25 mouse cellular contexts compared by ENCODE assay signal in genomic region chr7:35435266-35435665, GRCm38 (mm10). TPM values are rescaled to one million over a fixed set of nuclear protein-coding genes. Genes with fewer than 3 reads are reported as not detected.
DNase-seq lines count a peak whose midpoint lies in the region; ATAC-seq and TF ChIP-seq lines count a peak whose summit lies in the region.
"Had no signal": no experiment of that assay in that cellular context is flagged by ENCODE, and none has a peak within 500 bp of the region (broad histone marks: within the 10 kb centered on the region; RNA-seq: fewer than 3 reads in every experiment).

No protein-coding gene starts in this region.

- 81% methylated on average over 9 of the region's 9 CpGs for WGBS in midbrain, embryonic 11.5 days
- 83% methylated on average over 9 of the region's 9 CpGs for WGBS in midbrain, embryonic 16.5 days

- H3K4me1 ChIP-seq in midbrain, embryonic 11.5 days (ENCODE audit: control insufficient read depth, insufficient read depth, low read length) = no peaks in the 10 kb centered on the region
- H3K4me1 ChIP-seq in midbrain, embryonic 16.5 days (ENCODE audit: control insufficient read depth, insufficient read depth, low read length) = no peaks in the 10 kb centered on the region
- peaks cover 35% of the 10 kb centered on the region for H3K4me1 ChIP-seq in E14TG2a.4 (replicated peaks; ENCODE audit: low read depth, low read length)
- H3K4me1 ChIP-seq: embryonic facial prominence, embryonic 10.5 days; embryonic facial prominence, embryonic 12.5 days; forebrain, embryonic 13.5 days; forebrain, embryonic 15.5 days had no signal

- peak; percentile 2 for DNase-seq in midbrain, embryonic 11.5 days (ENCODE audit: low spot score, missing footprints)
- DNase-seq in ES-CJ7 (ENCODE audit: low read depth, low spot score) = peak; percentile 43
- peak; percentile 61 for DNase-seq in R1 (ENCODE audit: low read depth, low spot score)
- no peak for DNase-seq in left cerebral cortex, postnatal 10 days (ENCODE audit: extremely low spot score in 1 of 2, low spot score in 2 of 2)
- no peak for DNase-seq in c-Kit-positive CD71-positive TER-119-positive erythroid progenitor cells, embryonic 14.5 days (ENCODE audit: low spot score)
- no peak for DNase-seq in retina, postnatal 1 day
- DNase-seq: adrenal gland, adult 2 months; adrenal gland, postnatal 10 days; adrenal gland, postnatal 25 days; cerebellum, adult 11-12 months; cerebellum, adult 2 months; cerebellum, adult 9-10 months; cerebellum, postnatal 10 days; cerebellum, postnatal 25 days; forebrain, postnatal 0 days had no signal

- intact Hi-C loops in left cerebral cortex, postnatal 10 days (cut with DNase I) = no loop called here

- ATAC-seq in midbrain, embryonic 11.5 days (ENCODE audit: low FRiP score) = no peak
- ATAC-seq in midbrain, embryonic 16.5 days = no peak
- ATAC-seq: forebrain, embryonic 13.5 days; forebrain, embryonic 15.5 days; forebrain, postnatal 0 days had no signal

- H3K4me3 ChIP-seq in midbrain, embryonic 11.5 days (ENCODE audit: low read depth, low read length) = no peak overlapping the region
- H3K4me3 ChIP-seq in midbrain, embryonic 16.5 days (ENCODE audit: low read depth, low read length) = no peak overlapping the region
- H3K4me3 ChIP-seq in E14TG2a.4 (replicated peaks; ENCODE audit: low read length) = peak overlapping the region; percentile 37
- H3K4me3 ChIP-seq: embryonic facial prominence, embryonic 10.5 days; embryonic facial prominence, embryonic 12.5 days; forebrain, embryonic 13.5 days; forebrain, embryonic 15.5 days had no signal

- H3K9ac ChIP-seq in midbrain, embryonic 11.5 days (ENCODE audit: low read length) = no peak overlapping the region
- H3K9ac ChIP-seq in midbrain, embryonic 16.5 days (ENCODE audit: low read depth, low read length) = no peak overlapping the region
- H3K9ac ChIP-seq: embryonic facial prominence, embryonic 12.5 days; forebrain, embryonic 13.5 days; forebrain, embryonic 15.5 days; forebrain, postnatal 0 days had no signal

- no peak overlapping the region for H3K27ac ChIP-seq in midbrain, embryonic 11.5 days (ENCODE audit: low read depth, low read length)
- no peak overlapping the region for H3K27ac ChIP-seq in midbrain, embryonic 16.5 days (ENCODE audit: low read length)
- H3K27ac ChIP-seq: embryonic facial prominence, embryonic 10.5 days; embryonic facial prominence, embryonic 12.5 days; forebrain, embryonic 13.5 days; forebrain, embryonic 15.5 days had no signal

- H3K36me3 ChIP-seq in midbrain, embryonic 11.5 days (ENCODE audit: control insufficient read depth, insufficient read depth, low read length) = peaks cover 28% of the 10 kb centered on the region
- peaks cover 25% of the 10 kb centered on the region for H3K36me3 ChIP-seq in midbrain, embryonic 16.5 days (ENCODE audit: control insufficient read depth, insufficient read depth, low read length)
- peaks cover 78% of the 10 kb centered on the region for H3K36me3 ChIP-seq in E14TG2a.4 (ENCODE audit: insufficient read depth, low read length)

- no peak overlapping the region for H3K4me2 ChIP-seq in midbrain, embryonic 11.5 days
- H3K4me2 ChIP-seq in midbrain, embryonic 16.5 days (ENCODE audit: low read length) = no peak overlapping the region
- H3K4me2 ChIP-seq: embryonic facial prominence, embryonic 12.5 days; forebrain, embryonic 13.5 days; forebrain, embryonic 15.5 days had no signal

- no peaks in the 10 kb centered on the region for H3K9me3 ChIP-seq in midbrain, embryonic 11.5 days (ENCODE audit: control insufficient read depth, low read length)
- H3K9me3 ChIP-seq in midbrain, embryonic 16.5 days (replicated peaks; ENCODE audit: control insufficient read depth, low read length, poor library complexity, severe bottlenecking) = no peaks in the 10 kb centered on the region
- H3K9me3 ChIP-seq in E14TG2a.4 (ENCODE audit: low read length) = no peaks in the 10 kb centered on the region
- H3K9me3 ChIP-seq: embryonic facial prominence, embryonic 10.5 days; embryonic facial prominence, embryonic 12.5 days; forebrain, embryonic 13.5 days; forebrain, embryonic 15.5 days had no signal

- no peak for TF ChIP-seq CTCF in E14TG2a.4 (conservative IDR thresholded peaks at IDR 0.05; ENCODE audit: low read length)

- no peaks in the 10 kb centered on the region for H3K27me3 ChIP-seq in midbrain, embryonic 11.5 days (ENCODE audit: control insufficient read depth, insufficient read depth, low read length)
- H3K27me3 ChIP-seq in midbrain, embryonic 16.5 days (ENCODE audit: control insufficient read depth, insufficient read depth, low read depth, low read length) = no peaks in the 10 kb centered on the region
- H3K27me3 ChIP-seq in E14TG2a.4 (ENCODE audit: insufficient read depth, low read length) = no peaks in the 10 kb centered on the region
- H3K27me3 ChIP-seq: CH12.LX; embryonic facial prominence, embryonic 12.5 days; forebrain, embryonic 13.5 days; forebrain, embryonic 15.5 days had no signal

RNA-seq across cellular contexts. Expression of gene Slc7a9, which starts 13.3 kb away (rescaled TPM):
- not detected in 2 replicates for polyA plus RNA-seq in midbrain, embryonic 11.5 days (2014; fragmentation: Nextera tagmentation; extraction: Ambion mirVana)
- polyA plus RNA-seq in midbrain, embryonic 16.5 days (2015; fragmentation: Nextera tagmentation; extraction: Ambion mirVana) = not detected in 2 replicates
- total RNA-seq in left cerebral cortex, postnatal 10 days (2021) = not detected
- total RNA-seq: adrenal gland, adult 2 months; adrenal gland, postnatal 10 days; adrenal gland, postnatal 25 days; CH12.LX; forebrain, postnatal 0 days; MEL had no signal
- polyA plus RNA-seq: adrenal gland, adult 2 months; C2C12; cerebellum, adult 2 months; cortical plate, adult 2 months; forebrain, embryonic 15.5 days had no signal

RNA-seq across cellular contexts. Expression of gene Cep89, which starts 38.4 kb away (rescaled TPM):
- polyA plus RNA-seq in midbrain, embryonic 11.5 days (2014; fragmentation: Nextera tagmentation; extraction: Ambion mirVana) = 42.9 and 46.6 TPM in 2 replicates
- polyA plus RNA-seq in midbrain, embryonic 16.5 days (2015; fragmentation: Nextera tagmentation; extraction: Ambion mirVana) = 34.7 and 36.4 TPM in 2 replicates
- 10 to 100 TPM; 21.5 to 24.7 TPM for total RNA-seq in left cerebral cortex, postnatal 10 days (2021)

RNA-seq across cellular contexts. Expression of gene Faap24, which starts 38.6 kb away (rescaled TPM):
- 26.2 and 26.9 TPM in 2 replicates for polyA plus RNA-seq in midbrain, embryonic 11.5 days (2014; fragmentation: Nextera tagmentation; extraction: Ambion mirVana)
- 17.7 and 19.4 TPM in 2 replicates for polyA plus RNA-seq in midbrain, embryonic 16.5 days (2015; fragmentation: Nextera tagmentation; extraction: Ambion mirVana)
- 10 to 100 TPM in 1 of 2 experiments, 1 to 10 TPM in 1; 8.7 to 10.6 TPM for total RNA-seq in left cerebral cortex, postnatal 10 days (2021)

Comparison
In these comparisons a context has a peak if more than half of its experiments do, and no peak if none do; other contexts are left out.
1. DNase-seq: peak in midbrain, embryonic 11.5 days (single experiment), ES-CJ7 (single experiment) and R1 (single experiment); none in left cerebral cortex, postnatal 10 days (0 of 2), c-Kit-positive CD71-positive TER-119-positive erythroid progenitor cells, embryonic 14.5 days (single experiment) and retina, postnatal 1 day (single experiment).